Mouse (Mus musculus) brain, embryonic 14.5 days (tissue): ENCODE measurements at regions not wholly inside any gene's neighbourhood (a gene's known extent, or its start where the extent isn't known, plus 50 kb on each side); places are given as distances from the start of the nearest gene placed in this dataset.

ENCODE experiments used
- CTCF ChIP-seq: fragments of 200-500 bp; IDR thresholded peaks from 2 replicates; pipeline ENCODE4 v1.5.1; 2012; ENCODE audit warnings: inconsistent platforms, mild to moderate bottlenecking, moderate library complexity, borderline replicate concordance; ENCODE audit not compliant: insufficient read depth, insufficient read length; ENCODE audit errors: extremely low read depth
- POLR2A ChIP-seq: fragments of 200-500 bp; IDR thresholded peaks from 2 replicates; pipeline ENCODE4 v1.6.1; 2012; ENCODE audit warnings: mild to moderate bottlenecking, inconsistent platforms, borderline replicate concordance; ENCODE audit not compliant: poor library complexity, insufficient read depth, insufficient read length, severe bottlenecking; ENCODE audit errors: extremely low read depth

DNA sequence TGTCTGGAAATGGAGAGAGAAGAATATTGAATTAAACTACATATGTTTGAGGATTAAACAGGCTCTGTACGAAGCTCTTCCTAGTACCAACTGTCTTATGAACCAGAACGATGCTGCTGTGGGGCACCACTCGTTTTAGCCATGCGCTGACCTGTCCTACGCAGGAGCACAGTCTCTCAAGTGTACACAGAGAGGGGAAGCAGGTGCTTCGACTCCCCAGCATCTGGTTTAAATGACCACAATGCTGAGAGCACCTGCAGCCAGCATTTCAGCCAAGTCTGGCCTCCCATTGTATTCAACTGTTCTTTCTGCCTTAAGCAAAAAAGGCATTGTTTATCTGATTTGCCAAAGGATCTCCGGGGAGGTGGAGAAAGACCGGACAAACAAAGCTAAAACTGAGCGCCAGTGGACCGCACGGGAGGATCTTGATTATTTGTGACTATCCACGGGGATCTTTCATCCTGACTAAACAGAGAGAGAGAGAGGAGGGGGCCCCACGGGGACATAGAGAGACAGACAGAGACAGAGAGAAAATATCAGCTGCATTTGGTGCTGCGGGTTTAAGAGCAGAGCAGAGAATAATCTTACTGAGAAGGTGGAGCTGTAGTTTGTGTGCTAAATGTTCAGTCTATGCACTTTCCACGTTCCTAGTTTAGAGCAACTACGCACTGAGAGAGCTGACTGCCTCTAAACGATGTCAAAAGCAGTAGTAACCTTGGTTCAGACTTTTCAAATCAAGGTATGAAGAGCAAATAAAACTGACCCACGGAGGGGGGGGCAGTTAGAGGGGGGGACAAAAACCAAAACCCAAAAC, 66.8 kb upstream of the Prep start:
- no peak for TF ChIP-seq POLR2A
- no peak for TF ChIP-seq CTCF
